Mouse (Mus musculus): ENCODE results near the gene Grm1. TPM values are rescaled to one million over a fixed set of nuclear protein-coding genes. Genes with fewer than 3 reads are reported as not detected.
A peak's percentile ranks its signal among the peaks of the same experiment; 100 is the strongest.

The Grm1 gene
- total and polyA plus RNA-seq, 2 experiments from 2014 or later: 14.8 to 30.1 TPM

- no peak overlapping the region for H3K4me2 ChIP-seq (ENCODE audit: low read depth, low read length, poor library complexity, severe bottlenecking)
- ATAC-seq (ENCODE audit: low FRiP score) (no peak), DNase-seq (ENCODE audit: low spot score) (no peak)
- H3K27me3 ChIP-seq (ENCODE audit: insufficient read depth, low read length): no peaks in the 10 kb centered on the region
- no peak overlapping the region for H3K27ac ChIP-seq (ENCODE audit: low read depth, low read length)
- H3K4me3 ChIP-seq (ENCODE audit: low read depth, low read length): no peak overlapping the region
- no peak for TF ChIP-seq CTCF (IDR thresholded peaks at IDR 0.05)
- H3K9ac ChIP-seq (replicated peaks; ENCODE audit: low read length, poor library complexity, severe bottlenecking): no peak overlapping the region
- H3K36me3 ChIP-seq (ENCODE audit: insufficient read depth, low read length): no peaks in the 10 kb centered on the region
- no peaks in the 10 kb centered on the region for H3K4me1 ChIP-seq (ENCODE audit: insufficient read depth, low read length)
- no peaks in the 10 kb centered on the region for H3K9me3 ChIP-seq (ENCODE audit: low read length)
- 77% methylated on average over 7 of the region's 7 CpGs for WGBS
Observed at GRCm38 (mm10) chr10:10917857-10918399, 164.2 kb downstream of the Grm1 start.

GRCm38 (mm10) chr10:10913621-10914020, 168.5 kb downstream of the Grm1 start:
- no peak overlapping the region for H3K4me2 ChIP-seq (ENCODE audit: low read depth, low read length, poor library complexity, severe bottlenecking)
- no peak for TF ChIP-seq CTCF (IDR thresholded peaks at IDR 0.05)
- DNase-seq (ENCODE audit: low spot score): no peak
- H3K36me3 ChIP-seq (ENCODE audit: insufficient read depth, low read length): no peaks in the 10 kb centered on the region
- H3K27me3 ChIP-seq (ENCODE audit: insufficient read depth, low read length): no peaks in the 10 kb centered on the region
- H3K4me3 ChIP-seq (ENCODE audit: low read depth, low read length): no peak overlapping the region
- no peak overlapping the region for H3K27ac ChIP-seq (ENCODE audit: low read depth, low read length)
- 84% methylated on average over 4 of the region's 4 CpGs for WGBS
- ATAC-seq (ENCODE audit: low FRiP score): no peak
- H3K9me3 ChIP-seq (ENCODE audit: low read length): no peaks in the 10 kb centered on the region
- H3K9ac ChIP-seq (replicated peaks; ENCODE audit: low read length, poor library complexity, severe bottlenecking): no peak overlapping the region
- H3K4me1 ChIP-seq (ENCODE audit: insufficient read depth, low read length): no peaks in the 10 kb centered on the region

GRCm38 (mm10) chr10:10890221-10890620, 191.9 kb downstream of the Grm1 start:
- DNase-seq (ENCODE audit: low spot score) (no peak), ATAC-seq (ENCODE audit: low FRiP score) (no peak)
- no peaks in the 10 kb centered on the region for H3K27me3 ChIP-seq (ENCODE audit: insufficient read depth, low read length)
- H3K4me1 ChIP-seq (ENCODE audit: insufficient read depth, low read length): no peaks in the 10 kb centered on the region
- no peak overlapping the region for H3K27ac ChIP-seq (ENCODE audit: low read depth, low read length)
- no peak overlapping the region for H3K4me2 ChIP-seq (ENCODE audit: low read depth, low read length, poor library complexity, severe bottlenecking)
- H3K36me3 ChIP-seq (ENCODE audit: insufficient read depth, low read length): no peaks in the 10 kb centered on the region
- no peaks in the 10 kb centered on the region for H3K9me3 ChIP-seq (ENCODE audit: low read length)
- no peak overlapping the region for H3K9ac ChIP-seq (replicated peaks; ENCODE audit: low read length, poor library complexity, severe bottlenecking)
- no peak overlapping the region for H3K4me3 ChIP-seq (ENCODE audit: low read depth, low read length)
- 74% methylated on average over 1 of the region's 1 CpGs for WGBS
- no peak for TF ChIP-seq CTCF (IDR thresholded peaks at IDR 0.05)

GRCm38 (mm10) chr10:10888521-10888920, 193.6 kb downstream of the Grm1 start:
- no peak for TF ChIP-seq CTCF (IDR thresholded peaks at IDR 0.05)
- H3K9me3 ChIP-seq (ENCODE audit: low read length): no peaks in the 10 kb centered on the region
- no peaks in the 10 kb centered on the region for H3K4me1 ChIP-seq (ENCODE audit: insufficient read depth, low read length)
- H3K9ac ChIP-seq (replicated peaks; ENCODE audit: low read length, poor library complexity, severe bottlenecking): no peak overlapping the region
- no peak overlapping the region for H3K27ac ChIP-seq (ENCODE audit: low read depth, low read length)
- no peaks in the 10 kb centered on the region for H3K36me3 ChIP-seq (ENCODE audit: insufficient read depth, low read length)
- H3K27me3 ChIP-seq (ENCODE audit: insufficient read depth, low read length): no peaks in the 10 kb centered on the region
- ATAC-seq (ENCODE audit: low FRiP score) (no peak), DNase-seq (ENCODE audit: low spot score) (peak; percentile 29)
- WGBS: 55% methylated on average over 9 of the region's 9 CpGs
- H3K4me2 ChIP-seq (ENCODE audit: low read depth, low read length, poor library complexity, severe bottlenecking): no peak overlapping the region
- no peak overlapping the region for H3K4me3 ChIP-seq (ENCODE audit: low read depth, low read length)

DNA sequence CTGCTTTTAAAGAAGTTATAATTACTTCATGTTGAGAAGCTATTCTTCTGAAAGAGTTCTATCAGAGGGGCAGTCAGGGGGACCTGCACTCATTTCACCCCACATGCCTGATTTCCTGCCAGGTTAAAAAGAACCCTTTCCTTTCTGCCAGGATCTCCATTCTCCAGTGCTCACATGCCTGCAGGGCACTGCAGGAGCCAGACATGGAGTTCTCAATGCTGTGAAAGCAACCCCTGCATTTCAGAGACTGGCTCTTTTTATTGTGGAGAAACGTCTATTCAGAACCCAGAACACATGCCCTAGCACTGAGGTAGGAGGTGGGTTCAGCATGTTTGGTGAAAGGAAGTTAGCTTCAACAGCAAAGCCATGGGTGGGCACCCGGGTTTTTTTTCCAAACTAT, 197.2 kb downstream of the Grm1 start:
- 18% methylated on average over 2 of the region's 2 CpGs for WGBS
- DNase-seq (ENCODE audit: low spot score): no peak
- Histone ChIP-seq H3K27ac (ENCODE audit: low read depth, low read length) (no peak overlapping the region), H3K9me3 (ENCODE audit: low read length) (no peaks in the 10 kb centered on the region), H3K4me2 (ENCODE audit: low read depth, low read length, poor library complexity, severe bottlenecking) (no peak overlapping the region), H3K36me3 (ENCODE audit: insufficient read depth, low read length) (no peaks in the 10 kb centered on the region), H3K4me1 (ENCODE audit: insufficient read depth, low read length) (no peaks in the 10 kb centered on the region), H3K27me3 (ENCODE audit: insufficient read depth, low read length) (no peaks in the 10 kb centered on the region), H3K9ac (replicated peaks; ENCODE audit: low read length, poor library complexity, severe bottlenecking) (no peak overlapping the region), H3K4me3 (ENCODE audit: low read depth, low read length) (no peak overlapping the region)
- ATAC-seq (ENCODE audit: low FRiP score): no peak
- TF ChIP-seq CTCF (IDR thresholded peaks at IDR 0.05): no peak

- Histone ChIP-seq H3K4me1 (ENCODE audit: insufficient read depth, low read length) (no peaks in the 10 kb centered on the region), H3K9ac (replicated peaks; ENCODE audit: low read length, poor library complexity, severe bottlenecking) (no peak overlapping the region), H3K36me3 (ENCODE audit: insufficient read depth, low read length) (no peaks in the 10 kb centered on the region), H3K4me3 (ENCODE audit: low read depth, low read length) (no peak overlapping the region), H3K27ac (ENCODE audit: low read depth, low read length) (no peak overlapping the region), H3K4me2 (ENCODE audit: low read depth, low read length, poor library complexity, severe bottlenecking) (no peak overlapping the region), H3K9me3 (ENCODE audit: low read length) (no peaks in the 10 kb centered on the region), H3K27me3 (ENCODE audit: insufficient read depth, low read length) (no peaks in the 10 kb centered on the region)
- DNase-seq (ENCODE audit: low spot score) (no peak), ATAC-seq (ENCODE audit: low FRiP score) (0 out of 2 replicates have a peak, but pooled peaks have one; percentile 56)
- no peak for TF ChIP-seq CTCF (IDR thresholded peaks at IDR 0.05)
- WGBS: 14% methylated on average over 3 of the region's 3 CpGs
Observed at GRCm38 (mm10) chr10:10872142-10872541, 210.0 kb downstream of the Grm1 start.
